Mouse (Mus musculus): ENCODE measurements around the gene Cnih2.

- TF ChIP-seq CTCF (IDR thresholded peaks at IDR 0.05; ENCODE audit: borderline replicate concordance, control insufficient read depth, extremely low read depth, insufficient read depth, low read length, poor library complexity) (no peak), POLR2A (IDR thresholded peaks at IDR 0.05; ENCODE audit: control insufficient read depth, extremely low read depth, insufficient read depth, low read length, poor library complexity) (no peak)
Observed at GRCm38 (mm10) chr19:5089324-5089723, 9.0 kb downstream of the Cnih2 start.
